Mouse (Mus musculus): ENCODE measurements around the gene Cpm.

- TF ChIP-seq CTCF (conservative IDR thresholded peaks at IDR 0.05 in 1 of 2, IDR thresholded peaks at IDR 0.05 in 1 of 2; ENCODE audit: low read depth in 2 of 2, low read length in 2 of 2) (no peak), POLR2A (IDR thresholded peaks at IDR 0.05; ENCODE audit: low read depth, low read length) (peak; percentile 4; the same call in 1 of the 2 replicates), SMC3 (IDR thresholded peaks at IDR 0.05; ENCODE audit: low read depth, low read length) (no peak), UBTF (IDR thresholded peaks at IDR 0.05; ENCODE audit: low read depth, low read length) (no peak), HCFC1 (IDR thresholded peaks at IDR 0.05; ENCODE audit: low read depth, low read length) (no peak), TCF12 (IDR thresholded peaks at IDR 0.05; ENCODE audit: low read depth, low read length) (no peak), E2F4 (IDR thresholded peaks at IDR 0.05; ENCODE audit: insufficient replicate concordance, low read depth, low read length) (no peak), BHLHE40 (IDR thresholded peaks at IDR 0.05; ENCODE audit: low read depth, low read length) (no peak), ZC3H11A (IDR thresholded peaks at IDR 0.05; ENCODE audit: low read depth, low read length) (no peak), ZKSCAN1 (IDR thresholded peaks at IDR 0.05; ENCODE audit: borderline replicate concordance, low read depth, low read length) (no peak), POLR2AphosphoS2 (IDR thresholded peaks at IDR 0.05; ENCODE audit: low read depth, low read length) (peak; percentile 58; the same call in 1 of the 2 replicates)
Observed at GRCm38 (mm10) chr10:117699914-117700313, 70.6 kb downstream of the Cpm start.
